Mouse (Mus musculus) lung, postnatal 36 days (tissue): ENCODE results near the gene AI854703.
A peak's percentile ranks its signal among the peaks of the same experiment; 100 is the strongest.

ENCODE experiments used
- DNase-seq: peaks from one replicate; pipeline ENCODE4 v3.0.0; 2022; ENCODE audit warnings: mixed read lengths

AI854703 gene

GRCm38 (mm10) chr6:48626464-48626863 is at the start of gene AI854703:
AI854703 (plus strand) TSS chr6:48626764.
- DNase-seq = no peak

GRCm38 (mm10) chr6:48578736-48579135 is 47.8 kb upstream of the AI854703 start:
- DNase-seq = no peak

- peak; percentile 48 for DNase-seq
Measured at GRCm38 (mm10) chr6:48579215-48579648, 47.3 kb upstream of the AI854703 start.

- no peak for DNase-seq
Measured at GRCm38 (mm10) chr6:48581257-48581656, 45.3 kb upstream of the AI854703 start.

GRCm38 (mm10) chr6:48582037-48582436 is 44.5 kb upstream of the AI854703 start:
- DNase-seq = peak; percentile 79

- DNase-seq = no peak
Measured at GRCm38 (mm10) chr6:48589194-48589750, 37.3 kb upstream of the AI854703 start, which contains the start of gene Gm45021. Gm45021 (plus strand) TSS chr6:48589610.

GRCm38 (mm10) chr6:48591221-48591845 is 35.2 kb upstream of the AI854703 start:
- DNase-seq = no peak

- no peak for DNase-seq
Measured at GRCm38 (mm10) chr6:48591871-48592270, 34.7 kb upstream of the AI854703 start.

GRCm38 (mm10) chr6:48593158-48594042 is 33.2 kb upstream of the AI854703 start, which contains the start of the genes Repin1 and Gm44965:
Repin1 (plus strand) TSS chr6:48593883.
Gm44965 (plus strand) TSS chr6:48593941.
- DNase-seq = peak; percentile 92

GRCm38 (mm10) chr6:48594043-48594738 is 32.4 kb upstream of the AI854703 start:
- DNase-seq = peak; percentile 27

GRCm38 (mm10) chr6:48595278-48595677 is 31.3 kb upstream of the AI854703 start:
- DNase-seq = no peak

- DNase-seq = no peak
Measured at GRCm38 (mm10) chr6:48596545-48597232, 29.9 kb upstream of the AI854703 start.

GRCm38 (mm10) chr6:48597233-48597625 is 29.3 kb upstream of the AI854703 start:
- no peak for DNase-seq

- DNase-seq = no peak
Measured at GRCm38 (mm10) chr6:48600594-48600993, 26.0 kb upstream of the AI854703 start.

- peak; percentile 98 for DNase-seq
Measured at GRCm38 (mm10) chr6:48601271-48602079, 25.1 kb upstream of the AI854703 start, which contains the start of gene Zfp775. Zfp775 (plus strand) TSS chr6:48602063.

GRCm38 (mm10) chr6:48602080-48602741 is 24.4 kb upstream of the AI854703 start:
- peak; percentile 60 for DNase-seq

GRCm38 (mm10) chr6:48608124-48608523 is 18.4 kb upstream of the AI854703 start:
- DNase-seq = no peak

- no peak for DNase-seq
Measured at GRCm38 (mm10) chr6:48609512-48609911, 17.1 kb upstream of the AI854703 start.

- no peak for DNase-seq
Measured at GRCm38 (mm10) chr6:48610657-48611056, 15.9 kb upstream of the AI854703 start.

- DNase-seq = no peak
Measured at GRCm38 (mm10) chr6:48613464-48613863, 13.1 kb upstream of the AI854703 start.

GRCm38 (mm10) chr6:48614756-48615155 is 11.8 kb upstream of the AI854703 start:
- DNase-seq = no peak
